Mouse (Mus musculus) liver, adult 2 months (tissue): ENCODE measurements around the gene Slc34a3. TPM values are rescaled to one million over a fixed set of nuclear protein-coding genes. Genes with fewer than 3 reads are reported as not detected.
A peak's percentile ranks its signal among the peaks of the same experiment; 100 is the strongest.

ENCODE experiments used
- DNase-seq: peaks from one replicate; pipeline ENCODE4 v3.0.0-alpha.2; 2011; ENCODE audit warnings: low read depth, low spot score; ENCODE audit errors: extremely low read depth
- H3K27ac ChIP-seq: fragments of 200-500 bp; replicated peaks from 2 replicates; pipeline ENCODE4 v1.5.1; 2012; ENCODE audit warnings: low read depth, mild to moderate bottlenecking, control low read depth, inconsistent platforms, low read length; ENCODE audit not compliant: insufficient read depth
- H3K27me3 ChIP-seq: fragments of 200-500 bp; 2 replicates; pipeline ENCODE4 v1.6.1; 2012; ENCODE audit warnings: mild to moderate bottlenecking, moderate library complexity, low read length, inconsistent platforms; ENCODE audit not compliant: control insufficient read depth, insufficient read depth
- H3K36me3 ChIP-seq: fragments of 200-500 bp; 2 replicates; pipeline ENCODE4 v1.6.1; 2012; ENCODE audit warnings: low read length, inconsistent platforms; ENCODE audit not compliant: control insufficient read depth, insufficient read depth
- H3K4me1 ChIP-seq: fragments of 200-500 bp; 2 replicates; pipeline ENCODE4 v1.6.1; 2011; ENCODE audit warnings: low read length; ENCODE audit not compliant: control insufficient read depth, insufficient read depth
- H3K4me3 ChIP-seq: fragments of 200-500 bp; 2 replicates; pipeline ENCODE4 v1.5.1; 2011; ENCODE audit warnings: low read depth, mild to moderate bottlenecking, control low read depth, low read length, moderate library complexity; ENCODE audit not compliant: insufficient read depth
- H3K79me2 ChIP-seq: fragments of 200-500 bp; 2 replicates; pipeline ENCODE4 v1.6.1; 2012; ENCODE audit warnings: inconsistent platforms, mild to moderate bottlenecking, low read length, moderate library complexity; ENCODE audit not compliant: control insufficient read depth, insufficient read depth
- H3K9ac ChIP-seq: fragments of 200-500 bp; 2 replicates; pipeline ENCODE4 v1.6.1; 2012; ENCODE audit warnings: low read depth, mild to moderate bottlenecking, control low read depth, inconsistent platforms, low read length
- CTCF ChIP-seq: fragments of 200-500 bp; IDR thresholded peaks from 2 replicates; pipeline ENCODE4 v1.5.1; 2011; ENCODE audit warnings: low read depth, low read length, control low read depth
- POLR2A ChIP-seq: fragments of 200-500 bp; IDR thresholded peaks from 2 replicates; pipeline ENCODE4 v1.6.1; 2011; ENCODE audit warnings: low read length, control low read depth; ENCODE audit not compliant: insufficient read depth; ENCODE audit errors: extremely low read depth
- WGBS: fragments of 180-500 bp; shearing (Covaris S2); methylation state at CpG from one replicate; pipeline ENCODE4 v1.1.7; 2018; 5-methylcytosine and 5-hydroxymethylcytosine counted together
- polyA plus RNA-seq: library from polyadenylated mRNA; depleted of rRNA; stranded (reverse); fragments of >200 nt; gene quantifications from 2 replicates; pipeline ENCODE4 v1.2.3, GENCODE M21; 2012
- total RNA-seq: library from RNA; depleted of rRNA; stranded (reverse); fragments of >200 nt; gene quantifications from 2 replicates; pipeline ENCODE4 v1.2.3, GENCODE M21; 2014

Gene Slc34a3
- total and polyA plus RNA-seq, 2 experiments, result not detected

GRCm38 (mm10) chr2:25267746-25268309 lies 33.7 kb upstream of the Slc34a3 start:
- H3K79me2 ChIP-seq, result peaks cover 14% of the 10 kb centered on the region; the same call in 1 of the 2 replicates
- no peak overlapping the region for H3K4me3 ChIP-seq
- H3K4me1 ChIP-seq, result peaks cover 25% of the 10 kb centered on the region
- no peaks in the 10 kb centered on the region for H3K36me3 ChIP-seq
- 83% methylated on average over 4 of the region's 4 CpGs for WGBS
- H3K9ac ChIP-seq, result no peak overlapping the region
- TF ChIP-seq POLR2A, result no peak
- no peak for TF ChIP-seq CTCF
- no peaks in the 10 kb centered on the region for H3K27me3 ChIP-seq
- H3K27ac ChIP-seq, result no peak overlapping the region
- DNase-seq, result no peak

GRCm38 (mm10) chr2:25267241-25267640 lies 33.1 kb upstream of the Slc34a3 start:
- peaks cover 9% of the 10 kb centered on the region; the same call in 1 of the 2 replicates for H3K79me2 ChIP-seq
- H3K27ac ChIP-seq, result no peak overlapping the region
- no peaks in the 10 kb centered on the region for H3K27me3 ChIP-seq
- no peak for DNase-seq
- H3K4me1 ChIP-seq, result peaks cover 23% of the 10 kb centered on the region
- H3K36me3 ChIP-seq, result no peaks in the 10 kb centered on the region
- H3K9ac ChIP-seq, result no peak overlapping the region
- H3K4me3 ChIP-seq, result no peak overlapping the region
- no peak for TF ChIP-seq CTCF
- no peak for TF ChIP-seq POLR2A

- no peak for TF ChIP-seq CTCF
- H3K79me2 ChIP-seq, result peaks cover 9% of the 10 kb centered on the region; the same call in 1 of the 2 replicates
- H3K9ac ChIP-seq, result no peak overlapping the region
- 5% methylated on average over 2 of the region's 2 CpGs for WGBS
- H3K27ac ChIP-seq, result no peak overlapping the region
- DNase-seq, result peak; percentile 36
- H3K36me3 ChIP-seq, result no peaks in the 10 kb centered on the region
- H3K4me3 ChIP-seq, result no peak overlapping the region
- peaks cover 23% of the 10 kb centered on the region for H3K4me1 ChIP-seq
- H3K27me3 ChIP-seq, result no peaks in the 10 kb centered on the region
These were observed 32.6 kb upstream of the Slc34a3 start for GRCm38 (mm10) chr2:25266720-25267119.

- Histone ChIP-seq H3K4me3 (no peak overlapping the region), H3K9ac (no peak overlapping the region), H3K79me2 (peaks cover 9% of the 10 kb centered on the region; the same call in 1 of the 2 replicates), H3K27ac (no peak overlapping the region), H3K4me1 (peaks cover 18% of the 10 kb centered on the region), H3K27me3 (no peaks in the 10 kb centered on the region), H3K36me3 (no peaks in the 10 kb centered on the region)
- DNase-seq, result peak; percentile 34
- WGBS, result 39% methylated on average over 6 of the region's 6 CpGs
- TF ChIP-seq POLR2A, result no peak
- no peak for TF ChIP-seq CTCF
These were observed 31.9 kb upstream of the Slc34a3 start for GRCm38 (mm10) chr2:25265897-25266656.

GRCm38 (mm10) chr2:25264851-25265250 lies 30.7 kb upstream of the Slc34a3 start:
- H3K9ac ChIP-seq, result no peak overlapping the region
- no peak overlapping the region for H3K4me3 ChIP-seq
- H3K4me1 ChIP-seq, result peaks cover 17% of the 10 kb centered on the region
- WGBS, result 66% methylated on average over 3 of the region's 3 CpGs
- no peak for TF ChIP-seq POLR2A
- TF ChIP-seq CTCF, result no peak
- peak; percentile 18 for DNase-seq
- H3K27ac ChIP-seq, result no peak overlapping the region
- no peaks in the 10 kb centered on the region for H3K27me3 ChIP-seq
- H3K79me2 ChIP-seq, result peaks cover 9% of the 10 kb centered on the region; the same call in 1 of the 2 replicates
- no peaks in the 10 kb centered on the region for H3K36me3 ChIP-seq

GRCm38 (mm10) chr2:25264286-25264660 lies 30.1 kb upstream of the Slc34a3 start:
- no peak for DNase-seq
- Histone ChIP-seq H3K36me3 (no peaks in the 10 kb centered on the region), H3K4me1 (peaks cover 17% of the 10 kb centered on the region), H3K9ac (no peak overlapping the region), H3K27ac (no peak overlapping the region), H3K27me3 (no peaks in the 10 kb centered on the region), H3K79me2 (peaks cover 9% of the 10 kb centered on the region; the same call in 1 of the 2 replicates), H3K4me3 (no peak overlapping the region)
- no peak for TF ChIP-seq POLR2A
- TF ChIP-seq CTCF, result no peak
- WGBS, result 85% methylated on average over 5 of the region's 5 CpGs
